Mouse (Mus musculus) ES-E14 (cell line): ENCODE measurements around the gene H2-DMb1. TPM values are rescaled to one million over a fixed set of nuclear protein-coding genes. Genes with fewer than 3 reads are reported as not detected.

Experiments used
- DNase-seq: peaks from one replicate; pipeline ENCODE4 v3.0.0-alpha.2; 2013; ENCODE audit warnings: low read depth, low spot score
- H3K27ac ChIP-seq: 2 replicates; pipeline ENCODE4 v1.5.1; 2012; ENCODE audit warnings: low read depth, mild to moderate bottlenecking, low read length, moderate library complexity, mixed read lengths; ENCODE audit not compliant: poor library complexity, insufficient read depth, severe bottlenecking
- H3K36me3 ChIP-seq: 2 replicates; pipeline ENCODE4 v1.6.1; 2012; ENCODE audit warnings: mild to moderate bottlenecking, low read length, moderate library complexity, mixed read lengths; ENCODE audit not compliant: control insufficient read depth, poor library complexity, insufficient read depth, severe bottlenecking
- H3K4me1 ChIP-seq, 2 experiments: fragments of 150-350 bp in 1 of 2; sonication (generic) in 1 of 2; 2 replicates each; pipeline ENCODE4 v1.6.1; 2012; ENCODE audit warnings: low read length in 2 of 2, mild to moderate bottlenecking in 1 of 2, mixed read lengths in 1 of 2; ENCODE audit not compliant: control insufficient read depth in 2 of 2, insufficient read depth in 2 of 2, poor library complexity in 1 of 2
- H3K4me3 ChIP-seq, 2 experiments: fragments of 150-350 bp in 1 of 2; sonication (generic) in 1 of 2; 2 replicates each; pipeline ENCODE4 v1.5.1; 2012; ENCODE audit warnings: low read length in 2 of 2, low read depth in 1 of 2, mild to moderate bottlenecking in 1 of 2, mixed read lengths in 1 of 2; ENCODE audit not compliant: insufficient read depth in 1 of 2, poor library complexity in 1 of 2, severe bottlenecking in 1 of 2
- H3K9ac ChIP-seq: 2 replicates; pipeline ENCODE4 v1.6.1; 2012; ENCODE audit warnings: low read depth, mild to moderate bottlenecking, low read length, mixed read lengths; ENCODE audit not compliant: poor library complexity, insufficient read depth, severe bottlenecking
- H3K9me3 ChIP-seq: fragments of 150-350 bp; sonication (generic); 2 replicates; pipeline ENCODE4 v1.6.1; 2012; ENCODE audit warnings: low read depth, mild to moderate bottlenecking, low read length; ENCODE audit not compliant: control insufficient read depth, insufficient read depth
- CHD2 ChIP-seq: IDR thresholded peaks from 2 replicates; pipeline ENCODE4 v1.6.1; 2014; ENCODE audit warnings: mild to moderate bottlenecking, low read depth, low read length, inconsistent platforms
- HCFC1 ChIP-seq: IDR thresholded peaks from 2 replicates; pipeline ENCODE4 v1.6.1; 2012; ENCODE audit warnings: low read length, inconsistent platforms, borderline replicate concordance; ENCODE audit not compliant: insufficient read depth
- MAFK ChIP-seq: IDR thresholded peaks from 2 replicates; pipeline ENCODE4 v1.6.1; 2014; ENCODE audit warnings: mild to moderate bottlenecking, low read depth, low read length, inconsistent platforms; ENCODE audit not compliant: insufficient read depth
- ZC3H11A ChIP-seq: IDR thresholded peaks from 2 replicates; pipeline ENCODE4 v1.6.1; 2012; ENCODE audit warnings: low read depth, mild to moderate bottlenecking, inconsistent platforms, low read length, borderline replicate concordance
- ZNF384 ChIP-seq: IDR thresholded peaks from 2 replicates; pipeline ENCODE4 v1.6.1; 2012; ENCODE audit warnings: low read depth, low read length, inconsistent platforms
- in situ Hi-C, 2 experiments: fragments of 600-800 bp; cut with MboI; formaldehyde crosslinking; loops; one replicate each; pipeline ENCODE4 v1.15.1; 2025; ENCODE audit warnings: low sequenced_read_pairs in 2 of 2, inconsistent platforms in 1 of 2; ENCODE audit not compliant: unreplicated experiment in 2 of 2
- total RNA-seq: library from RNA; depleted of rRNA; stranded (reverse); fragments of 300-350 nt; gene quantifications from 2 replicates; pipeline ENCODE4 v1.2.3, GENCODE M21; 2012

Gene H2-DMb1
- total RNA-seq, 1 experiment = 3.1 TPM

DNA sequence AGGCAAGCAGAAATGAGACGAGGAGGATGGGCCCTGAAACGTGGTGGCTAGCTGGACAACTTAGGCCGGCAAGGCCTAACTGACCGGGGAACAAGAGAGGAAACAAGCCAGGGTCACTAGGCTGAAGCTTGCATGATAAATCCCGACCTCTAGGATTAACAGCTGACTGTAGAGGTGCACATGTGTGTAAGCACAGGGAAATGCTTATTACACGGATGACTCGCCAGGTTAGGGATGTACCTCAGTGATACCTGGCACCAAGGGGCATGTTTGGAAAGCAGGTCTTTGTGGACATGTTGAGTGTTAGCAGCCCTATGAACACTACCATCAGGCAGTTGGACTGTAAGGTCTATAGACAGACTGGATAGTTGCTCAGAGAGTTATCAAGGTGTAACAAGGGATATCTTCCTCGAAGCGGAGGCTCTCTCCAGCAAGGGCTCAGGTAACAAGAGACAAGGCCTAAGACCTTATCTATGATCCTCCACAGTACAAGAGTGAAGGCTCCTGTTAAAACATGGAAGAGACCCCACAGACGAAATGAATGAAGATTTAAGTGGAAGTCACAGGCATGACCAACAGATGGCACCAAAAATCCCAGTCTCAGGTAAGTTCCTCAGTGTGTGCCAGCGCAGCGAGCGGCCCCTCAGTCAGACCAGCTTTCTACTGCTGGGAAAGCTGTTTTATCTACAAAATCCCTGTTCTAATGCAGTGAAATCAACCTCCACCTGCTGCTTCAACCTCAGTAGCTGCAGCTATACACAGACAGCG lies 43.6 kb upstream of the H2-DMb1 start:
- in situ Hi-C loops = no loop called here
- Histone ChIP-seq H3K27ac (no peak overlapping the region), H3K4me1 (peaks cover 0 to 2% of the 10 kb centered on the region in 2 experiments; a peak in 1 of 4 replicates), H3K9ac (no peak overlapping the region), H3K36me3 (peaks cover 36% of the 10 kb centered on the region), H3K4me3 (no peak overlapping the region), H3K9me3 (no peaks in the 10 kb centered on the region)
- no peak for DNase-seq
- no peak for TF ChIP-seq MAFK
- TF ChIP-seq ZNF384 = no peak; the same call in 1 of the 2 replicates
- TF ChIP-seq CHD2 = no peak
- no peak for TF ChIP-seq ZC3H11A
- no peak for TF ChIP-seq HCFC1

- Histone ChIP-seq H3K27ac (no peak overlapping the region), H3K9me3 (no peaks in the 10 kb centered on the region), H3K9ac (no peak overlapping the region), H3K4me1 (peaks cover 0 to 2% of the 10 kb centered on the region in 2 experiments; a peak in 1 of 4 replicates), H3K4me3 (no peak overlapping the region), H3K36me3 (peaks cover 42% of the 10 kb centered on the region)
- no peak for TF ChIP-seq MAFK
- TF ChIP-seq ZNF384 = no peak
- TF ChIP-seq HCFC1 = no peak
- no peak for TF ChIP-seq ZC3H11A
- no peak for TF ChIP-seq CHD2
- in situ Hi-C loops = no loop called here
- DNase-seq = no peak
Observed at GRCm38 (mm10) chr17:34109806-34110195, 43.1 kb upstream of the H2-DMb1 start.

DNA sequence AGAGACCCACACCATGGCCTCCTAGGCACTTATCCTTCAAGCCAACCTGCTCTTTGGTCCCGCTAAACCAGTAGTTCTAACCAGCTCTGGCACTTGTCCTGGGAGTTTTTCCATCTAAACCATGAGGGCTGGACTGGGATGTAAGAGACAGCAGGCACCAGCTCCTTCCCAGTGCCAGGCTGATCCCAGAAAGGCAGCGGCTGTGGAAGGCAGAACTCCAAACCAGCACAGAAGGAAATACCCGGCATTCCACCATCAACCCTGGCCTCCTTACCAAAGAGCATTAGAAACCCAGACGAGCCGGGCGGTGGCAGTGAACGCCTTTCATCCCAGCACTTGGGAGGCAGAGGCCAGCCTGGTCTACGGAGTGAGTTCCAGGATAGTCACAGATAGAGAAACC lies 42.6 kb upstream of the H2-DMb1 start:
- in situ Hi-C loops = no loop called here
- Histone ChIP-seq H3K36me3 (peaks cover 47% of the 10 kb centered on the region), H3K9ac (no peak overlapping the region), H3K4me1 (peaks cover 0 to 2% of the 10 kb centered on the region in 2 experiments; a peak in 1 of 4 replicates), H3K9me3 (no peaks in the 10 kb centered on the region), H3K4me3 (no peak overlapping the region), H3K27ac (no peak overlapping the region)
- no peak for DNase-seq
- TF ChIP-seq CHD2 (no peak), MAFK (no peak), ZNF384 (no peak), HCFC1 (no peak), ZC3H11A (no peak)

DNA sequence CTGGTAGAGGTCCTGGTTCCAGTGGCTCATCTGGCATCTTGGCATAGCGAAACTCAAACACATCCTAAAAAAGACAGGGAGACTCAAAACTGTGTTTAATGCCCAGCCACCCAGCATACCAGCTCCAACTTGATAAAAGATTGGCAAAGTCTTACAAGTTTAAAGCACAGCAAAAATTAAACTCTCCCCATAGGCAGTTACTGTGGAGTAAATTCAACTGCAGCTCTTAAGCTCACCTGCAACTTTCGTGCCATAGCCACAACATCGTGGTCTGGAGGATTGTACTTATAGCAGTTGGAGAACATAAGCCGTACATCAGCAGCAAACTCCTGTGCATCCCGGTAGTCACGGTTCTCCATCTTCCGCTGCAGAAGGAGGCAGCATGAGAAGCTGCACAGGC lies 38.8 kb upstream of the H2-DMb1 start:
- in situ Hi-C loops = no loop called here
- H3K4me3 ChIP-seq = no peak overlapping the region
- no peaks in the 10 kb centered on the region for H3K9me3 ChIP-seq
- H3K9ac ChIP-seq = no peak overlapping the region
- H3K27ac ChIP-seq = no peak overlapping the region
- H3K4me1 ChIP-seq = peaks cover 0 to 2% of the 10 kb centered on the region in 2 experiments; a peak in 1 of 4 replicates
- no peak for DNase-seq
- TF ChIP-seq ZNF384 (no peak), HCFC1 (no peak), ZC3H11A (no peak), MAFK (no peak), CHD2 (no peak)
- H3K36me3 ChIP-seq = peaks cover 80% of the 10 kb centered on the region
